Mouse (Mus musculus) urinary bladder, postnatal 25 days (tissue): ENCODE measurements around the gene Itga8.

Experiments used
- DNase-seq: peaks from one replicate; pipeline ENCODE4 v3.0.0; 2022; ENCODE audit warnings: low spot score

The Itga8 gene

DNA sequence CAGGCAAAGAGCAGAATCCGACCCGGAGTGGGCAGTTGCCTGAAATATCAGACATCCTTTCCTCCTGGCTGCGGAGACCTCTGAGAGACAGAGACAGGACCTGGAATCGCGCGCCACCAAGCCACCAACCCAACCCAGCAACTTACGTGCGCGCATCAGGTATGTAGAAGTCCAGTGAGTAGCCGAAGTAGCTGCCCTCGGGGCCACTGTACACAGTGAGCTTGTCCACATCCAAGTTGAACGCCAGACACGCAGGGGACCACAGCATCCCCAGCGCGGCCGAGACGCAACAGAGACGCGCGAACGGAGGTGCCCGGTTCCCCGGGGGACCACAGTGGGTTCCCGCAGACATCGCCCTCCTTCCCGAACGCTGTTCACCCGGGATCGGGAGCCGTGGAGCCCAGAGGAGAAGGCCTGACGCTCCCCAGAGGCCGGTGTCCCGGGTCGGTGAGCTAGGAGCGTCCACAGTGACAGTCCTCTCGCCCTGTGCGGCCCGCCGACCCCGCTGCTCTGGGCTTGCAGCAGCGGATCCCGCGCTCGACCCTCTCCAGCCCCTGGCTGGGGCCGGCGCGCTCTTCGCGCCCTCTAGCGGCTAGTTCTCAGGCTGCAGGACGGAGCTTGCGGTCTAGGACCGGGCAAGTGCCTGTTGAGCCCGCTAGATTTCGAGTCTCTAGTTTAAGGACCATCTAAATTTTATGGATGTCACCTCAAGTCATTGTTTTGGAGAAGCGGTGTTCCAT, at the start of gene Itga8:
Gene Itga8, minus strand, starts transcription at position 492 of the 740 bp plus-strand sequence.
- DNase-seq, result peak; percentile 83

DNA sequence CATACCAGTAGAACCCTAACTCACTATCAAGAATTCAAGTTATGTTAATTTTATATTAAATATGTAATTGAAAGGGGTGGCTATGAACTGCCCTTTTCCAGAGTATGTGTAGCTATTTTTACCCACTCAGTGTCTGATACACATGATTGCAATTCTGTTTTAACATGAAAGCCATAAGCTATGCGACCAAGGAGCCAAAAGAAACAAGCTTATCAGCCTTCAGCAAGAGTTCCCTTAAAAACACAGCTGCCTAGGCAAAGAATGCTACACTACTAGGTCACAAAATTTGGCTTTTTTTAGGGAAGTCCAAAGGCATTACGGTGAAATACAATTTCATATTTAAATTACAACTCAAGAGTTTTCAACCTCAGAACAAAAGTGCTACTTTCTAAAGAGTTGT, 47.2 kb upstream of the Itga8 start:
- no peak for DNase-seq

DNA sequence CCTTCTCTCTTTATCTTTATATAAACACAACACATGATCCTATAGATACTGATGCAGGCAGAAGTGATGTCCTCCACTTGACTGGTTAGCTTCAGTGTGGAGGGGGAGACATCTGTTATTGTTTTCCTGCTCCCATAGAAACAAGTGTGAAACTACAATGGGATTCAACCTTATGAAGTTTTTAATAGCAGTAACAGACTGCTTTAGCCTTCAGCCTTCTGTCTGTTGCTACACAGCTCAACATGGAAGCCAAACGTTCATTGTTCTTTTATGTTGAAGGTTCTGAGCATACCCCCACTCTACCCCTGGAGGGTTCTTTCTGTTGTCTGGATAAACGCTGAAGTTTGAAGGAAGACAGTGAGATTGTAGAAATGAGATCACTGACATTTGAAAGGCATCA, 30.2 kb upstream of the Itga8 start:
- no peak for DNase-seq

DNA sequence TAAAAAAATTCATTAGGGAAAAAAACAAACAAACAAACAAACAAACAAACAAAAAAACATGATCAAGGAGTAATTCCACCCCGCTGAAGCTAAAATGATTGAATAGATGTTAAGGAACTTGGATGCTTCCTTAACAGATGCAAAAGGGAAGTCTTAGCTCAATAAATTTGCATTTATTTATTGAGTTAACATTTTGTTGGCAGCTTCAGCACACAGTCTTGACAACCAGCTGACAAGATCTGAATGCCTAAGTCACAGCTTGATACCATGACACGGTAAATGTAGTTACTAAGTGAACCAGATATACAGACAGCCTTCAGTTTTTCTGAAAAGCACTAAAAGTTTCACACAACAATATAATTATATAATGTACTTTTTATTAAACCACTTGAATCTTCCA, 27.9 kb upstream of the Itga8 start:
- no peak for DNase-seq

DNA sequence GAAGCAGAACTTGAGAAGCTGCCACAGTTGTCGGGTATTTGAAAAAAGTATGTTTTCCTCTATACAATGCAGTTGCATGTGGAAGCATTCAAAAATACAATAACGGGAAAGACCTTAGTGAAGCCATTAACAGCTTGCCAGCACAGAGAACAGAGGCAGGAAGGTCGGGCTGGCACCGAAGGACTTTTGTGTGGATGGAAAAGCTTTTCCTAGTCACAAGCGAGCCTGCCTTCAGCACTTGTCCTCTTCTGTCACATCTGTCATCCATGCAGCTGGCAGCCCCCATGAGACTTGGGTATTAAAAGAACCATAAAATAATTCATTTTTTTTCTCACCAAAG, 27.3 kb upstream of the Itga8 start:
- no peak for DNase-seq

DNA sequence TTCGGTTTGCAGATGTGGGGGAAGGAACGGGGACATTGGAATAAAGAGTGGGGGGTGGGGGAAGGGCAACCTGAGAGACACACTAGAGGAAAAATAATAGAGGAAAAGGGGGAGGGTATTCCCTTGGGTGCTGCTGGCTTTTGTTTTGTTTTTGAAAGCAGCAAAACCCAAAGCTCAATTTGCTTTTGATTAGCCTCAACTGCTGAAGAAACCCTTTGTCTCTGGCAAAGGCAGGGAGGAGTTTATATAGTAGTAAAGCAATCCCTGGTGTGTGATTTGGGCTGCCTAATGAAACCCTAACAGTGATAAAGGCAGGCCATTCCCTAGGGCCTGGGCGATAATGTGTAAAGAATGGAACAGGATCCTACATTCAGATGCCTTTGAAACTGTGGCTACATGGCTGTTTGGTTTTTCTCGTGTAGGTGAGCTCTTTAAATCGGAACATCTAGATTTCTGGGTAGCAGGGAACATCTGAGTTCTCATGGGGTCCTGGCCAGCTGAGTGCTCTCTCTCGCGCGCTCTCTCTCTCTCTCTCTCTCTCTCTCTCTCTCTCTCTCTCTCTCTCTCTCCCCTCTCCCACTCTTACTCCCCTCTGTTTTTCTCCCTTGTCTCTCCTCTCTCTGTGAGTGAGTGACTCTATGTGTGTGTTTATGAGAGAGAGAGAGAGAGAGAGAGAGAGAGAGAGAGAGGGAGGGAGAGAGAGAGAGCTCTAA, 26.8 kb upstream of the Itga8 start:
- no peak for DNase-seq

DNA sequence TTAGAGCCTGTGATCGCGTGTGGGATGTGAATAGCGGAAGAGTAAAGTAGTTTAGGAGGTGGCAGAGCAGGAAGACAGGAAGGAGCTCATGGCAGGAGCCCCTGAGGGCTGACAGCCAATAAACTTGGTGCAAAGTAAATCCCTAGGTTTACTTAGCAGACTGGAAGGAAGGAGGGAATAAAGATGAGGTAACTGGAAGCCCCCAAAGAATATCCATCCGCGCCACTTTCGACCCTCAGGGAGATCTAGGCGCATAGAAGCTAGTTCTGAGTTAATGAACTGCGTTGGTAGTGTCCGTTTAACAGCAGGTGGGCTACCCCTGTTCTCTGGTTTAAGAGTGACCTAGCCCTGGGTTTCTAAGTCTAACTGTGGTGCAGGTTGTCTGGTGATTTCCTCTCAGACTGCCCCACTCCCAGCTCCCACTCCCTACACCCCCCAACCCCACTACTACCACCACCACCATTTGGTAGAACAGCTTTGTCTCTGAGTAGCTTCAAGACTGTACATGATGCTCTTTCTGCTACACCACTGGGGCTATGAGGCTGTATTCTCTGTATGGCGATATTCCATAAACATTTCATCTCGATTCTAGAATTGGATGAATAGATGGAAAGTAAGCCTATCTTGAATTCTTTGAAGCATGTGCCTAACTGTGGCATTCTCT, 26.1 kb upstream of the Itga8 start:
- DNase-seq, result no peak

DNA sequence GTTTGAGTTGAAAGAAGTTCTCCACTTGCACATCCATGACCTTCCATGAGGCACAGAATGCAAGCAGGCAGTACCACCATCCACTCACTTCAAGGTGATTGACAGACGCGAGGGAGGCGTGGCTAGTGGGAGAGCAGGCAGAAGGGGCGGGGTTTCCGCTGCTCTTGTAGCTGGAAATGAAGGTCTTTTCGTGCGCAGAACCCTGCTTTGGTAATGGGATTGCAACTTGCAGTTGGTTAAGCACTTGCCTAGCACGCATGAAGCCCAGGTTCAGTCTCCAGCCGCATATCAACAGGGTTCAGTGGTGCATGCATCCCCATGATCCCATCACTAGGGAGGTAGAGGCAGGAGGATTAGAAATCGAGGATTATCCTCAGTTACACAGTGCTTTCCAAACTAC, 25.5 kb upstream of the Itga8 start:
- no peak for DNase-seq

DNA sequence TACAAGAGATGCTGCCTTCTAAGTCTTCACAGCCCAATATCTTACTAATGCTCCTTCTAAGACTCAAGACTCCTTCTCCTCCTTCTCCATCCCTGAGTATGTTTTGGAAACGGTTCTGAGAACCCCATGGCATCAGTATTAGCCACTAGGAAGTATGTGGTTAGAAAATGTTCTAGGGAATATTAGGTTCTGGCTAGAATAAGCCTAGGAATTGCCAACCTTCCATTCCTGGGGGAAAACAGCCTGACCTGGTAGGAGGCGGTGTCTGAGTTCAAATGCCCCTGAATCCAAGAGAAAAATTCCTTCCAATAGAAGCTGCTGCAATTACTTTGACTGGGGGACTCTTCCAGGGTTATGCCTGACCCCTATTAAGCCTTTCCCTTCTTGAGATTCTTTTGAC, 24.1 kb upstream of the Itga8 start:
- DNase-seq, result no peak

DNA sequence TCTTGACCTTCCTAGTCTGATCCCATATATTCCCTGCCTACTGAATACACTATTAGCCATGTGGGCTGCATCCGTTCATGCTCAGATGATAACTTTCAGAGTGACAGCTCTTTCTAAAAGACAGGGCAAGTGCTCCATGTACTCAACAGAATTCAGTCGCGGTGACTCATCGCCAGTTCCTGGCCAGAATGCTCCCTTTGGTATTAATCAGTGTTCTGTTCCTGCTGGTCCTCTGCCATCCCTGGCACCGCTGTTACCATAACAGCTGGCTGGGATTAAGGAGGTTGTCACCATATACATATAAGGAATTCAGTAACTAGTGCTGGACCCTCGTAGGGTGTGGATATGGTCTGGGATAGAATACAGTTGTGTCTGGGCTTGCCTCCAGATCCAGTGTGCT, 23.7 kb upstream of the Itga8 start:
- peak; percentile 37 for DNase-seq

DNA sequence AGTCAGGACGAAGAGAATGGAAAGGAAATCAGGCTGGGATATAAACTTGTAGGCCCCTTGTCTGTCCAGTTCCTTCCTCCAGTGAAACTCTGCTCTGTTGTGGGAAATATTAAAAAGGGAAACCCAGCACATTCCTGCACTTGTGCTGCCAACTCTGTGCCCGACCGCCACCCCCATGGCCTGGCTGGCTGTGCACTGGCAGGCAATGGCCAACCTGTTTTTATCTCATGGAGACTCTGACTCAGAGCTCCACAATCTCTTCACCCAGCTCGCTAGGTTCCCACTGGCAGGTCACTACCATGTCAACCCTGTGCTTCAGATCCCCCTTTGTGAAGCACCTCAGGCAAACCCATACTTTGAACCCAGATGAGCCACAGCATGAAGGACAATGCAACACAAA, 19.2 kb upstream of the Itga8 start:
- no peak for DNase-seq

DNA sequence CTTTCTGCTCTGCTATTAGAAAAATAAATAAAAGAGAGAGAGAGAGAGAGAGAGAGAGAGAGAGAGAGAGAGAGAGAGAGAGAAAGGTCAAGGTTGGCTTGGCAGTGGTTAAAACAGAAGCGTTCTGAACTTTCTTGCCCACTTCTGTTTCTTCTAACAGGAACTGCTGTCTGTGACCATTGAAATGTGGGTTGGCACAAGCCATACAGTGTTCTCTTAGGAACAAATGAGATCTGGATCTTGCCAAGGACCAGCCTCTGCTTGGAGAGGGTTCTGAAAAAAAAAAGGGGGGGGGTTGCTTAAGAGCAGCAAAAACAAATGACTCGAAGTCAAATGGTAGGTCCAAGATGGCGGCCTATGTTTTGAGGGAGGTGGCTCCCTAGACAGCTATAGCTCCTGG, 17.0 kb upstream of the Itga8 start:
- DNase-seq, result no peak

DNA sequence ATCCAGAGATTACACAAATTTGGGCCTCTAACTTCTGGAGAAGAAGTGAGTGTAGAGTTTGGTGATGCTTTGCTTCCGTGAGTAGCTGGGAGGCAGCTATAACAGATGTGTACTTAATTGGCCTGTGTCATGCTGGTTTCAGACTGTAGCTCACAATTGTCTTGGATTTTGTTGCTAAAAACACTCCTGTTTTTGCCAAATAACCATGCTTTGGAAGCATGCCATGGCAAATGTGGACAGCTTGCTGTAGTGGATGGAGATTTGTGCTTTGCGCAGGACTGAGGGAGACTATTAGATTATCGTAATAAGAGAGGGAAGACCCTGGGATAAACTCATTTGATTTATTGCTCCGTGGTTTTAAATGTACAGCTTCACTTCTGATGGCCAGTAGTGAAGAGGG, 16.3 kb upstream of the Itga8 start:
- DNase-seq, result no peak

DNA sequence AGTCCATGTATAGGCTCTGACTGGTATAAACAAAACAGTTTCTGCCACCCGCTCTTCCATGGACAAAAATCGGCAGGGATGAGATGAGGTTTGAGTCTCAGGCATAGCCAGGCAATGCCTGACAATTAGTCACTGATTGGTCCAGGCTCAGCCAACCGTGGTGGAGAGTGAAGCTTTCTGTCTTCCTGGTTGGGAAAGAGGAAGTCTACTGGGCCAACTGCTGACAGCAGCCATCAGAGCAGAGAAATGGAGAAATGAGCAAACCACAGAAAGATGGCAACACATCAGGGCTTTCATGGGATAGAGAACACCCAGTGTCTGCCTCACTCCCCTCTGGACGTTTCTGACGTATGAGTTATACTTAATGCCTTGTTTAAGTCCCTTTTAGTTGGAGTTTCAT, 15.6 kb upstream of the Itga8 start:
- no peak for DNase-seq

DNA sequence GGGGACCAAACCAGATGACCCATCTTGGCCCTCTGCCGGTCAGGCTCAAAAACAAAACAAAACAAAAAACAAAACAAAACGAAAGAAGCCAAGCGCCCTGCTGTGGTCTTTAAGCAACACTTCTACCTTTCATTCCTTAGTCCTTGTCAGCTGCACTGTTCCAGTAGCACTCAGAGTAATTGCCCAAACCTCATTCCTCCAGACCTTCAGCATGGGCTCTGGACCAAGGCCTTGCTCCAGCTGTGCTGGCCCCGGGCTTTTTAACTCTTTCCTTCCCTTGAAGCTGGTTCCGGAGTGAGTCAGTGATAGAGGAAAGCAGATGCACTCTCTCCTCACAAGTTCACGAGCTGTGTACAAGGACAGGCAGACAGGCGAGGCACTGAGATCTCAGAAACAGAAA, 14.6 kb upstream of the Itga8 start:
- no peak for DNase-seq

DNA sequence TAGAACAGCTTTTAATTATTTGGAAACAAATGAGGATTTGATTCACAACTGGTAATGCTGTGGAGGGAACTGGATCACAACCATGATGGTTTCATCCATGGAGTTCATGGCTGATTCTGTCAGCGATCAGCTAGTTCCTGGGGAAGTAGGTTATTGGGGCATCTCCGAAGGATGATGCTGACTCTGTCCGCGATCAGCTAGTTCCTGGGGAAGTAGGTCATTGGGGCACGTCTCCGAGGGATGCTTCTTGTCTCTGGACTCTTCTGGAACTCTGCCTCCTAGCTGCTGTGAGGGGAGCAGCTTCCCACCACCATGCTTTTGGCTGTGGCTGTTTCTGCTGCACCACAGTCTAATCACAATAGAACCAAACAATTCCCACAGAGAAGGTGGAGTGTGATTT, 12.3 kb upstream of the Itga8 start:
- DNase-seq, result no peak

DNA sequence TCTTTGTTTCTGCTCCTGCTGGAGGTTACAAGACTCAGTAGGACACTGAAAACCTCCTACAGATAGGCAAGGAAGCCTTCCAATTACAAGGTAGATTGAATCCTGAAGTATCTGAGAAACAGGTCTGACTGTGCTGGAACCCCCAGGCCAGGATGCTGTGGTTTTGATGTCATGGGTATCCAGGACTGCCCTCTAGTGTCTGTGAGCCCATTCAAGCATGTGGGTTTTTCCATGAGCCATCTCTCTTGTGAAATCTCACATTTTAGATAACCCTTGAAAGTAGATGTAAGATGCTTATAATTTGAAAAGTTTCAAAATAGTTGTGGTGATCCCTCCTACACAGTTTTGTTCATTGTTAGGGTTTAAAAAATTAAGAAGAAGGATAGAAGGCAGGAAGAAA, 6.7 kb upstream of the Itga8 start:
- no peak for DNase-seq

DNA sequence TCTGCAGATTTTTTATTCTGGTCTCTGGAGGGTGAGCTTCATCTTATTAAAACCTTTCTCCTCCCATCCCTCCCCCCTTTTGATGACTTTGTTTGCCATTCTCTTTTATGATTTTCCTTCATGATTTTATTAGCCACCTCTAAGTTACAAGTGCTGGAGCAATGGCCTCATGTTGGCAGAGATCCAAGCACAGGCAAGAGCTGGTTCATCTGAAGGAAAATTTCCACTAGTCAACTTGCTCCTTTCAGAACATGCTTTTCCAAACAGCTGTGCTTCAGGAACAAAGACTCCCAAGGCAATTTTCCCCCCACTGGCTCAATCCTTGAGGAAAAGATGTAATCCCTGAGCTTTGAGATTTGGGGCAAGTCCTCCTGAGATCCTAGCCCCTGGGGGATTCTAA, 5.6 kb upstream of the Itga8 start:
- no peak for DNase-seq

DNA sequence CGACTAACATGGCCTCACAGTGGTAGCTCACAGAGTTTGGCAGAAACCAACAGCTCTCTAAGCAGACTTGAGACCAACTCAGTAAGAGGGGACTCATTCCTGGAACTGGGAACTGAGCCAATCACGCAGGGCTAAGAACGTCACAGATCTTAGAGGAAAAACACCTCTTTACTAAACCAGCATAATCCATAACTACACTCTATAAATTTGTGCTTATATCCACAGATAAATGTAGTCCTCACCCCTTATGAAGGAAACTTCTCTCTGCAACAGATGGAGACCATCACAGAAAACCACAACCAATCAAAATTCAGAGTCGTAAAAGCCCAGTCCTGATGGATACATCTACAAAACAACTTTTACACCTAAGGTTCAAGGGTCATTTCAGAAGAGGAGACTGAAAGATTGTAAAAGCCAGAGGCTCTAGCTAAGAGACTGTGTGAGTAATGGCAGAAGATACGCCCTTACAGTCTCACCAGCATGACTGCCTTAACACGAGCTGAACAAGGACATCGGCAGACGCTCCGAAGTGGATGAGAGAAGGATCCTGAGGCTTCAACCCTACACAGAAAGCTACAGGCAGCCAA, 3.4 kb upstream of the Itga8 start:
- DNase-seq, result no peak

DNA sequence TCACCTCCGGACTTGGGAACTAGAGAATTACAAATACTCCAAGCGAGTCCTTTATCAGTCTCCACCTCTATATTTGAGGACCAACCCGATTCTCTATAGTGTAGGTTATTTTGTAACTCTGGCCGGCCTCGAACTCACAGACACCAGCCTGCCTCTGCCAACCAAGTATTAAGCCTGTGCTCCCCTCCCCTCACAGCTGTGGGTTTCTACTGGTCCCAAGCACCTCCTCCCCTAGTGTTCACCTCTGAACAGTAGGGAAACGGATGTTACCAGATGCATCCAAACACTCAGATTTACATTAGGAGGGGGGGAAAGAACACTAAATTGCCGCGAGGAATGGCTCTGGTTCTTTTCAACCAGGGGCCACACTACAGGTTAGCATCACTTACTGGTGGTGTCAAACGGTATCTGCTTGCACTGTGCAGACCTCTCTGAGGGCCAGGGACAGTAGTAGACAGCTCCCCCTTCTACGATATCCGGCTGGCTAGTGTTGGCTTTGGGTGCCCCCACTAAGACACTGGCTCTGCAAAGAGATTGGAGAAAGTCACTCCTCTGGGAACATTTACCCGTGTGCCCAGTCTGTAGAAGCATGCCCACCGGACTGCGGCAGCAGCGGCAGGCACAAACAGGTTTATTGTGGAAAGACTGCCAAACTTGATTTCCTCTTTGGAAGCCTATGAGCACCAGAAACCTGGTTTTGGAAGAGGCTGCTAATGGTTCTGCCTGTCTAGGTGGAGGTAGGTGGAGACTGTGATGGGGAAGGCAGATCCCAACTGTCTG, 1.1 kb downstream of the Itga8 start:
- DNase-seq, result no peak

DNA sequence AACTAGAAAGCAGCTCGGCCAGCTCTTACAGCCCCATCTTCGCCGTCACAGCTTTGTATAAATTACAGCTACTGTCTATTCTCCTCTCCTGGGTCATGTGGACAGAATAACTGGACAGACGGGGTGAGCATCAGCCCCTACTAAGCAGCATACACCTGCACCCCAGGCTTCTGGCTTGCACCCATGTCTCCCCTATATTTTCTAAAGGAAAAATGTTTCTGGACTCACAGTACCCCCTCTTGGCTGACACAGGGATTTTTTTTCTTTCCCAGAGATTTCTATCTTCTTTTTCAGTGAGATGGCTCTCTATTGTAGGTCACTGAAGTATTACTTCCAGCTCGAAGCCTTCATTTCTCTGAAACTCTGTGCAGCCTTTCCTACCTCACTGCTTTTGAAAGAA, 4.4 kb downstream of the Itga8 start:
- DNase-seq, result no peak

DNA sequence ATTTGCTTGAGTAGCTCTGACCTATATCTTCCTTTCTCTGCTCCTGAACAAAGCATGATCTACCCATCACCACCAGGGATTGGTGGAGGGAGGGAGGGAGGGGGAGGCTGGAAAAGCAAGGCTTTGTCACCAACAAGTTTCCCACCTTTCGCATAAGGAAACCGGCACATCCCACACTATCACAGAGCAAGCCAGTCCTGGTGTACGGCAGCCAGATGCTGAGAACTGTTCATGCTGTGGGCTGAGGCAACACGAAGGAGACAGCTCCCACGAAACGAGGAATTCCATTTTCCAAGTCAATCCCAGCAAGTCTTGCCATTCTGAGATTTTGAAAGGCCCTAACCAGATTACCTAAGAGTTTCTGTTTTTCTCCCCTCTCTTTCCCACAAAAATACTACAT, 6.6 kb downstream of the Itga8 start:
- no peak for DNase-seq
